Mouse (Mus musculus): ENCODE measurements around the gene R3hdm4. TPM values are rescaled to one million over a fixed set of nuclear protein-coding genes. Genes with fewer than 3 reads are reported as not detected.

R3hdm4 gene
- polyA plus RNA-seq, 1 experiment from 2014 or later = 179 TPM

DNA sequence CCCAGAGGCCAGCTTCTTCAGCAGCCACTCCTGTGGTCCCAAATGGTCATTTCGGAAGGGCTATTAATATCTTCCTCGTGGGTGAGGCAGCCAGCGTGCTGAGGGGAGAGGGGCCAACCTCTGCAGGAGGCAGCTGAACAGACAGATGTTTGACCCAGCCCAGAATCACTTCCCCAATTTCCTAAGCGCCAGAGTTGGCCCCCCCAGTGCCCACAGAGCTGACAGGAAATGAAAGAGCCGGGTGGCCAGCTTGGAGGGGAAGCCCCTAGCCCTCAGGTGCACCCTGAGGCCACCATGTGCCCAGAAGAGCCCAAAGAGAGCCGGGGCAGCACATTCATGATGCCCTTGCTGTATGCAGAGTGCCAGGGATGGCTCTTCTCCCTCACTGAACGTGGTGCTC lies 19.7 kb upstream of the R3hdm4 start:
- Histone ChIP-seq H3K27ac (replicated peaks) (no peak overlapping the region), H3K4me2 (replicated peaks) (no peak overlapping the region), H3K4me1 (peaks cover 62% of the 10 kb centered on the region), H3K9ac (no peak overlapping the region), H3K27me3 (no peaks in the 10 kb centered on the region), H3K9me3 (replicated peaks) (no peaks in the 10 kb centered on the region), H3K36me3 (peaks cover 20% of the 10 kb centered on the region), H3K4me3 (replicated peaks) (no peak overlapping the region)
- WGBS = 61% methylated on average over 7 of the region's 7 CpGs
- no peak for ATAC-seq (ENCODE audit: insufficient number of reproducible peaks, low FRiP score, low TSS enrichment, low read depth)

DNA sequence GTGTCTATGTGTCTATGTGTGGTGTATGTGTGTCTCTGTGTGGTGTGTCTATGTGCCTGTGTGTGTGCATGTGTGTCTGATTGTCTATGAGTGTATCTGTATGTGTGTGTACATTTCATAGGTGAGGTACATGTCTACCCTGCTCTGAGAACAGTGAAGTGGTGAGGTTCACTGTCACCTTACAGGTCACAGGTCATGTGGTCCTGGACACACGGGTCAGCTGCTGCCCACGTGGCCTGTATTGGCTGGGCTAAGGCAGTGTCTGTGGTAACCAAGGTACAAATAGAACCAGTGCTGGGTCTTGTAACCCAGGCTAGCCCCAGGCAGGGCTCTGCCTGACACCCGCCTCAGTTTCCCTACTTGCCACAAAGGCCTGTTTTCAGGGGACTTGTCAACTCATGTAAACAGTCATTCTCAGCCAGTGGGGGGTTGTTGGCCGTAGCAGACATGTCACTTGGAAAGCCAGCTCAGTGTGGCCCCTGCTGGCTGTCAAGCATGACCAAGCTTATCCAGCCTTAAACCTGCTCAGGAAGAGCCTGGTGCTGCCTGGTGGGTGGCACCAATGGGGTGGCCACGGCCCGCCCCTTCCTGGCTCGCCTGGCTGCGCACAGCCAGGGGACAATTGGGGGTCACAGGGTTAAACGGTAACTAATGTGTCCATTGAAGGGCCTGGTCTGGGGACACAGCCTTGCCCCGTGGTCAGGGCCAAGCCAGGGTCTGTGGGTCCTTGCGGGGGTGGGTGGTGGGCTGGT lies 16.9 kb upstream of the R3hdm4 start:
- no peak overlapping the region for H3K4me3 ChIP-seq (replicated peaks)
- no peak overlapping the region for H3K27ac ChIP-seq (replicated peaks)
- H3K27me3 ChIP-seq = no peaks in the 10 kb centered on the region
- no peak overlapping the region for H3K4me2 ChIP-seq (replicated peaks)
- H3K36me3 ChIP-seq = peaks cover 37% of the 10 kb centered on the region
- 65% methylated on average over 11 of the region's 11 CpGs for WGBS
- peaks cover 63% of the 10 kb centered on the region for H3K4me1 ChIP-seq
- ATAC-seq (ENCODE audit: insufficient number of reproducible peaks, low FRiP score, low TSS enrichment, low read depth) = no peak
- no peak overlapping the region for H3K9ac ChIP-seq
- no peaks in the 10 kb centered on the region for H3K9me3 ChIP-seq (replicated peaks)

DNA sequence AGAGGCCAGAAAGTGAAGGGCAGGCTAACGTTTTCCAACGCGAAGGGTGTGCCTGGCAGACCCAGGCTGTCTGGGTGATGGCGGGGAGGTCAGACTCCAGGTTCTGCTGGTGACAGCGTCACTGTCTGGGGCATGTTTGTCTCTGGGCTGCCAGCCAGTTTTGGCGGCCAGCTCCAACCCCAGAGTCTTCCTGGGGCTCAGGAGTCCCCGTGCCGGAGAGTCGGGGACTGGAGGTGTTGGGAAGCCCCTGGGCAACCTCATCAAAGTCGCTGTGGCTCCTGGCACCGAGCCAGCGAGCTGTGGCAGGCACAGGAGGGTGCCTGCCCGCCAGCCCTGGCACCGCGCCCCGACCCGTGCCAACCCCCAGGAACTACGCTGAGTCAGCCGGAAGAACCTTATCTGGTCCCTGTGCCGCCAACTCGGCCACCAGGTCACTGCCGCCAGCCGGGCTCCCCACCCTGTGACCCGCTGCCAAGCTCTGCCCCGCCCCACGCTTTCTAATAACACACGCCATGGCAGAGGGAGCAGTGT lies 16.0 kb upstream of the R3hdm4 start:
- Histone ChIP-seq H3K27me3 (no peaks in the 10 kb centered on the region), H3K36me3 (peaks cover 37% of the 10 kb centered on the region), H3K4me2 (replicated peaks) (0 out of 2 replicates have a peak overlapping the region, but pooled peaks have one; percentile 4), H3K9ac (no peak overlapping the region), H3K4me1 (peaks cover 70% of the 10 kb centered on the region), H3K4me3 (replicated peaks) (no peak overlapping the region), H3K9me3 (replicated peaks) (no peaks in the 10 kb centered on the region), H3K27ac (replicated peaks) (peak overlapping the region; percentile 56; the same call in 1 of the 2 replicates)
- 49% methylated on average over 27 of the region's 27 CpGs for WGBS
- ATAC-seq (ENCODE audit: insufficient number of reproducible peaks, low FRiP score, low TSS enrichment, low read depth) = 0 out of 2 replicates have a peak, but pooled peaks have one; percentile 5

DNA sequence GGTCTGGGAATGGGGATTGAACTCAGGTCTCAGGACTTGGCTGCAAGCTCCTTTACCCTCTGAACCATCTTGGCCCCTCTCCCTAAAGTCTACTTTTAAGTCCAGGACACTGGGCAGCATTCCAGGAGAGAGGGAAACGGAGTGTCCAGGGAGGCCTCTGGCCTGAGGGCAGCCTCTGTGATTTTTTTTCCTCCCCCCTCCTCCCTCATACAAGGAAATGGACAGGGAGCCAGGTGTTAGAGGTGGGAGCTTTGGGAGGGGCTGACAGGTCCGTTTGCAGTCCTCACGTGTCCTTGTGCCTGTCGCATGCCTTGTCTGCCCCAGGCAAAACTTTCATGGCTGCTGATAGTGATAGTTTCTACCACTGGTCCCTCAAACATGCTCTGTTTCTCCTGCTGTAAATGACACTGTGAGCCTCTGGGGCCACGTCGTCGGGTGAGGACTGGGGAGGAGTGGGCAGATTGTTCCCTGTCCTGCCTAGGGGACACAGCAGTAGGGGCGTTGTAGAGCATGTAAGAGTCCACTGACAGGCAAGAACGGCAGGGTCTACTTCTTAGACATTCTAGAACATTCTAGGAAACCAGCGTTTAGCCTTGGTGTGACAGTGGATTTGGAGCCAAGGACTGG lies 15.4 kb upstream of the R3hdm4 start:
- Histone ChIP-seq H3K4me3 (replicated peaks) (no peak overlapping the region), H3K36me3 (peaks cover 37% of the 10 kb centered on the region), H3K9me3 (replicated peaks) (no peaks in the 10 kb centered on the region), H3K27ac (replicated peaks) (peak overlapping the region; percentile 56; the same call in 1 of the 2 replicates), H3K9ac (no peak overlapping the region), H3K27me3 (no peaks in the 10 kb centered on the region), H3K4me2 (replicated peaks) (0 out of 2 replicates have a peak overlapping the region, but pooled peaks have one; percentile 4), H3K4me1 (peaks cover 76% of the 10 kb centered on the region)
- WGBS = 41% methylated on average over 10 of the region's 10 CpGs
- ATAC-seq (ENCODE audit: insufficient number of reproducible peaks, low FRiP score, low TSS enrichment, low read depth) = no peak

DNA sequence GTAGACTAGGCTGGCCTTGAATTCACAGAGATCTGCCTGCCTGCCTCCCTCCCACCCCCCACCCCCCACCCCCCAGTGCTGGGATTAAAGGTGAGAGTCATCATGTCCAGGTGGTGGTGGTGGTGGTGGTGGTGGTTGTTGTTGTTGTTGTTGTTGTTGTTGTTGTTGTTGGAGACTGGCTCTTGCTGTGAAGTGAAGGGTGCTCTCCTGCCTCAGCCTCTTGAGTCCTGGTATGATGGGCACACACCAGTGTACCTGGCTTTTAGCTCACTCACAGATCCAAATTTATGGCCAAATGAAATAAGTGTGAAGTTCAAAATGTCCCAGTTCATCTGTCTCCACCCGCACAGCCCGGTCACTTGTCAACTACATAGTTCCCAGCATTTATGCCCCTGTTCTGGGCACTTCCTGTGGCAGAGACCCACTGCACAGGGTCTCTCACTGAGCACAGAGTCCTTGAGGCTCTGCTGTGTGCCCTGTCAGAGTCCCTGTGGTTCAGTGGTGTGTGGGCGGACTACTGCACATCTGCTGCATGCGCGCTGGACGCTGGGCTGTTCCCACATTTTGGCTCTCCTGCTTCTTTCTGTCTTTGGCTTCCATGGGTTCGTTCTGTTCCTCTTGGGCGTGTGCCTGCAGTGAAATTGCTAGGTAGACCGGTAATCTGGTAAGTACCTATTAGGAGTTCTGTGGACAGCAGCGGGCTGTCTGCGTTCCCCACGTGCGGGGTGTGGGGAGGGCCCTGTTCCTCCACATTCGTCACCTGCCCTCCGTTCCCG lies 14.0 kb upstream of the R3hdm4 start:
- H3K9me3 ChIP-seq (replicated peaks) = no peaks in the 10 kb centered on the region
- WGBS = 80% methylated on average over 16 of the region's 16 CpGs
- H3K4me2 ChIP-seq (replicated peaks) = no peak overlapping the region
- H3K9ac ChIP-seq = peak overlapping the region; percentile 2; the same call in 1 of the 2 replicates
- H3K27me3 ChIP-seq = no peaks in the 10 kb centered on the region
- no peak for ATAC-seq (ENCODE audit: insufficient number of reproducible peaks, low FRiP score, low TSS enrichment, low read depth)
- peaks cover 80% of the 10 kb centered on the region for H3K4me1 ChIP-seq
- H3K36me3 ChIP-seq = peaks cover 36% of the 10 kb centered on the region
- H3K4me3 ChIP-seq (replicated peaks) = no peak overlapping the region
- H3K27ac ChIP-seq (replicated peaks) = peak overlapping the region; percentile 72

DNA sequence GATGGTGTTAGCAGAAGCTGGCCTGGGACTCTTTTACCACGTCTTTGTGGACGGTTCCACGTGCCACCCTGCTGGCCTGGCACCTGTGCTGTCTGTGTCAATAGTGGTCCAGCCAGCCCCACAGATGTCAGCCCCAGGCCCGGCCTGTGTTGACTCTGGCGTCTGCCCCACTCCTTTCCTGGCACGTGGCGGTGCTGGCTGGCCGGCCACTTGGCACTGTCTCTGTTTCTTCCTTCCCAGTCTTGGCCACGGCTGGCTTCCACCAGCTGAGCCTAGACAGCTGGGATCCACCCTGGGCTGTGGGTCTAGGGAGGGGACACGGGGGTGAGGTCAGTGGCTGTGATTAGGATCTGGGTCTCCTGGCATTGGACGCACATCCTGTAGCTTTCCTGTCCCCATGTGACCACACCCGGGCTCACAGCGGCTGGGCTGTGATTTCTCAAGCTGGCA lies 13.3 kb upstream of the R3hdm4 start:
- ATAC-seq (ENCODE audit: insufficient number of reproducible peaks, low FRiP score, low TSS enrichment, low read depth) = peak; percentile 69

DNA sequence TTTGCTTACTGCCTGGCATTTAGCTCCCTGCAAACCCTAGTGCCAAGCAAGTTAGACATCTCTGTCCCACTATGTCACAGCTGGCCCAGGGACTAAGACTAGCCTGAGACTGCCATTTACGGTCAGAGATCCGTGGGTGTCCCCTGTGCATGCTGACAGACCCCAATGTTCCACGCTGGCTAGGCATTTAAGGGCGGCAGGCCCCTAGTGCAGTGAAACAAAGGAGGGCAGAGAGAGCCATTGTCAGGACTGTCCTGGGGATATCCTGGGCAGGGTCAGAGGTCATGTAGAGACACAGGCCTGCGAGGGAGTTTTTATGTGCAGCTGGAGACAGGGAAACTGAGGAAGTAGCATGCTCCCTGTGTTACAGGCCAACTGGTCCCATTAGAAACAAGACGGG lies 12.9 kb upstream of the R3hdm4 start:
- Histone ChIP-seq H3K27me3 (no peaks in the 10 kb centered on the region), H3K9ac (no peak overlapping the region), H3K4me3 (replicated peaks) (no peak overlapping the region), H3K36me3 (peaks cover 36% of the 10 kb centered on the region), H3K9me3 (replicated peaks) (no peaks in the 10 kb centered on the region), H3K4me2 (replicated peaks) (no peak overlapping the region), H3K4me1 (peaks cover 87% of the 10 kb centered on the region), H3K27ac (replicated peaks) (peak overlapping the region; percentile 72)
- 62% methylated on average over 6 of the region's 6 CpGs for WGBS
- no peak for ATAC-seq (ENCODE audit: insufficient number of reproducible peaks, low FRiP score, low TSS enrichment, low read depth)

More for the DNA sequence above, 13.3 kb upstream of the R3hdm4 start:
- Histone ChIP-seq H3K4me1 (peaks cover 83% of the 10 kb centered on the region), H3K27me3 (no peaks in the 10 kb centered on the region), H3K36me3 (peaks cover 36% of the 10 kb centered on the region), H3K27ac (replicated peaks) (peak overlapping the region; percentile 72), H3K4me3 (replicated peaks) (no peak overlapping the region), H3K9me3 (replicated peaks) (no peaks in the 10 kb centered on the region), H3K4me2 (replicated peaks) (no peak overlapping the region), H3K9ac (no peak overlapping the region)
- 52% methylated on average over 13 of the region's 13 CpGs for WGBS

DNA sequence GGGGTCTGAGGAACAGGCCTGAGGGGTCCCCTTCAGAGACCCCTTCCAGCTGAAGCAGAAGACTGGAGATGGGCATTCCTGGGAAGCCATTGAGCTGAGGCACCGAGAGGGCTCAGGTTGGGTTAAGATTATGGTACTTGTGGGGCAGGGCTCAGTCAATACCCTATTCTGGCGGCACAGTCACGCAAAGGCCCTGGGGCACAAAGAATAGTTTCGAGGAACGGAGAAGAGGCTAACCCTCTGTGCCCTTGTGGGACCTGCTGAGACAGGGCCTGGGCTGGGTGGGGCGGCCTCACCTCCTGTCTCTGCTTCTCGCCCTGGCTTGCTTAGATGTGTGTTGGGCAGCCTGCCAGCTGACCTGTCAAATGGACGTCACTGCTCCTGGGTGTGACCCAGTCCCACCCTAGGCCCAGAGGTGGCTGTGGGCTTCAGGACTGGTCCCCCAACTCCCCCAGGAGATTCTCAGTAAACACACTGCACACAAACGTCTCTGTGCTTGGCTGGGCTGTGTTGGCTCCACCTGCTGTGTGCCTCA lies 12.2 kb upstream of the R3hdm4 start:
- no peak overlapping the region for H3K9ac ChIP-seq
- peaks cover 87% of the 10 kb centered on the region for H3K4me1 ChIP-seq
- H3K36me3 ChIP-seq = peaks cover 36% of the 10 kb centered on the region
- peak overlapping the region; percentile 72; the same call in 1 of the 2 replicates for H3K27ac ChIP-seq (replicated peaks)
- no peak overlapping the region for H3K4me3 ChIP-seq (replicated peaks)
- 50% methylated on average over 9 of the region's 9 CpGs for WGBS
- no peaks in the 10 kb centered on the region for H3K9me3 ChIP-seq (replicated peaks)
- H3K4me2 ChIP-seq (replicated peaks) = no peak overlapping the region
- no peaks in the 10 kb centered on the region for H3K27me3 ChIP-seq
- no peak for ATAC-seq (ENCODE audit: insufficient number of reproducible peaks, low FRiP score, low TSS enrichment, low read depth)

DNA sequence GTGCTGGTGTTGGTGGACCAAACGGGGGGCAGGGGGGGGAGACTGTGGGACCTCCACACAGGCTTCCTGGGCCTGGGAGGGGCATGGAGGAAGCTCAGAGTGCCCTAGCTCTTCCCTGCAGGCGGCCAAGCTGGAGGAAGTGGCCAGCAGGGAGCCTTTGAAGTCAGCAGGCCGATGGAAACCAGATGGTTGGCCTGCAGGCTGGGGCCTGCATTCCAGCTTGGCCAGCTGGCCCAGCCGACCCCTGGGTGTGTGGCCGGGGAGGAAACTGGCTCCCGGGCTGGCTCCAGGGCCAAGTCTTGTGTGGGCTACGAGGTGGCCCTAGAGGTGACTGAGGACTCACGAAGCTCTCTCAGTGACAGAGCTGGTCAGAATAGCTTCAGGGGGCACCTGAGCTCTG lies 11.7 kb upstream of the R3hdm4 start:
- Histone ChIP-seq H3K4me2 (replicated peaks) (0 out of 2 replicates have a peak overlapping the region, but pooled peaks have one; percentile 15), H3K27ac (replicated peaks) (peak overlapping the region; percentile 49), H3K27me3 (no peaks in the 10 kb centered on the region), H3K9ac (no peak overlapping the region), H3K4me3 (replicated peaks) (no peak overlapping the region), H3K36me3 (peaks cover 36% of the 10 kb centered on the region), H3K9me3 (replicated peaks) (no peaks in the 10 kb centered on the region), H3K4me1 (peaks cover 83% of the 10 kb centered on the region)
- WGBS = 20% methylated on average over 8 of the region's 8 CpGs
- ATAC-seq (ENCODE audit: insufficient number of reproducible peaks, low FRiP score, low TSS enrichment, low read depth) = no peak

DNA sequence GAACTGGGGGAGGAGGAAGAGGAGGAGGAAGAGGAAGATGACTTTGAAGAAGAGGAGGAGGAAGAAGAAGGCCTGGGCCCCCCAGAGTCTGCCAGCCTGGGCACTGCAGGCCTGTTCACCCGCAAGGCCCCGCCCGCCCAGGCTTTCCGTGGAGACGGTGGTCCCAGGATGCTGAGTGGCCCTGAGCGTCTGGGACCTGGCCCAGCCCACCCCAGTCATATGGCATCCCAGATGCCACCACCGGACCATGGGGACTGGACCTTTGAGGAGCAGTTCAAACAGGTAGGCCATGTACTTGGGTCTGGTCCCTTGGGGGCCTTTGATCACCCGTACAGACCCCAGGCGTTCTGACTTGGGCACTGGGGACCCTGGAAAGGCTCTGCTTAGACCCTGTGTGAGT lies 10.8 kb upstream of the R3hdm4 start:
- H3K36me3 ChIP-seq = peaks cover 34% of the 10 kb centered on the region
- no peak overlapping the region for H3K4me2 ChIP-seq (replicated peaks)
- no peak for ATAC-seq (ENCODE audit: insufficient number of reproducible peaks, low FRiP score, low TSS enrichment, low read depth)
- 75% methylated on average over 9 of the region's 9 CpGs for WGBS
- peaks cover 76% of the 10 kb centered on the region for H3K4me1 ChIP-seq
- H3K4me3 ChIP-seq (replicated peaks) = no peak overlapping the region
- H3K27me3 ChIP-seq = no peaks in the 10 kb centered on the region
- H3K9me3 ChIP-seq (replicated peaks) = no peaks in the 10 kb centered on the region
- no peak overlapping the region for H3K9ac ChIP-seq
- peak overlapping the region; percentile 49; the same call in 1 of the 2 replicates for H3K27ac ChIP-seq (replicated peaks)

Measured in embryonic facial prominence, embryonic 15.5 days (tissue).